In the genomic region with DNA sequence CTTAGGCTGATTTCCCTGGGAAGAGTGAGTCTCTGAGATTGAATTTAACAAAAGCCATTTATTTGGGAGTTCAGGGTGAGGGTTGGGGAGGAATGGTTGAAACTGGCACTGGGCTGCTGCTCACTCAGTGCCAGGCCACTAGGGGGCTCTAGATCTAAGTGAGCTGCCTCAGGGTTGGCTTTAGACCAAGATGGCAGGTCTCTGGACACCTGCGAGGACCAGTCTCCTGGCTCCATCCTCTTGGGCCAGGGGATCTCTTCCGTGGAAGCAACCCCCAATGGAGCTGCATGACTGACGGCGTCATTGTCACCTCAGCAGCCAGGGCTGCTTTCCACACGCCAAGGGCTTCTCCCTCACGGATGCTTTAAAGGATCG, we compare ENCODE assay signal across 8 mouse cellular contexts. TPM values are rescaled to one million over a fixed set of nuclear protein-coding genes. Genes with fewer than 3 reads are reported as not detected.
DNase-seq lines count a peak whose midpoint lies in the region; TF ChIP-seq lines count a peak whose summit lies in the region.
"Had no signal": no experiment of that assay in that cellular context is flagged by ENCODE, and none has a peak within 500 bp of the region (broad histone marks: within the 10 kb centered on the region; RNA-seq: fewer than 3 reads in every experiment).

No protein-coding gene starts in this region.

- no peaks in the 10 kb centered on the region for H3K36me3 ChIP-seq in ES-E14 (ENCODE audit: control insufficient read depth, insufficient read depth, low read length, poor library complexity, severe bottlenecking)

- H3K4me1 ChIP-seq in ES-E14 (ENCODE audit: control insufficient read depth in 2 of 2, insufficient read depth in 2 of 2, low read length in 2 of 2, poor library complexity in 1 of 2): no peaks in the 10 kb centered on the region

- H3K9me3 ChIP-seq in ES-E14 (ENCODE audit: control insufficient read depth, insufficient read depth, low read depth, low read length): no peaks in the 10 kb centered on the region

- in situ Hi-C loops in ES-E14 (cut with MboI; ENCODE audit: low sequenced_read_pairs in 2 of 2, unreplicated experiment in 2 of 2): no loop called here

- no peak overlapping the region for H3K9ac ChIP-seq in ES-E14 (ENCODE audit: insufficient read depth, low read depth, low read length, poor library complexity, severe bottlenecking)

- no peak overlapping the region for H3K27ac ChIP-seq in ES-E14 (ENCODE audit: insufficient read depth, low read depth, low read length, poor library complexity, severe bottlenecking)

- H3K4me3 ChIP-seq in ES-E14 (ENCODE audit: insufficient read depth in 1 of 2, low read depth in 1 of 2, low read length in 2 of 2, poor library complexity in 1 of 2, severe bottlenecking in 1 of 2): no peak overlapping the region

- peak; percentile 57 for DNase-seq in kidney, adult 9 months
- no peak for DNase-seq in kidney, adult 18-20 months
- DNase-seq in 416B (ENCODE audit: low read depth) (peak; percentile 67), ES-E14 (ENCODE audit: low read depth, low spot score) (peak; percentile 72)
- DNase-seq in kidney, postnatal 14 days: peak; percentile 51
- no peak for DNase-seq in right cerebral cortex, adult 18-20 months
- no peak for DNase-seq in left cerebral cortex, adult 18-20 months (ENCODE audit: low spot score in 2 of 2)

TF ChIP-seq in ES-E14, 5 proteins besides CTCF, POLR2A, EP300 and RAD21:
- TF ChIP-seq HCFC1 (IDR thresholded peaks at IDR 0.05; ENCODE audit: borderline replicate concordance, insufficient read depth, low read length) (0 out of 2 replicates have a peak, but pooled peaks have one; percentile 17), ZNF384 (IDR thresholded peaks at IDR 0.05; ENCODE audit: low read depth, low read length) (no peak), MAFK (IDR thresholded peaks at IDR 0.05; ENCODE audit: insufficient read depth, low read depth, low read length) (no peak), CHD2 (IDR thresholded peaks at IDR 0.05; ENCODE audit: low read depth, low read length) (no peak), ZC3H11A (IDR thresholded peaks at IDR 0.05; ENCODE audit: borderline replicate concordance, low read depth, low read length) (0 out of 2 replicates have a peak, but pooled peaks have one; percentile 18)

RNA-seq across cellular contexts. Expression of a gene that starts 7.5 kb away (rescaled TPM):
- 0.04 TPM in 1 of 2 replicates, not detected in the other for total RNA-seq in ES-E14 (2012; rRNA removed)
- total RNA-seq in left cerebral cortex, adult 18-20 months (2021): under 1 TPM; 0.26 to 0.30 TPM
- total RNA-seq: heart, postnatal 36 days had no signal

RNA-seq across cellular contexts. Expression of a gene that starts 7.5 kb away (rescaled TPM):
- 168 and 205 TPM in 2 replicates for total RNA-seq in ES-E14 (2012; rRNA removed)
- 10 to 100 TPM; 46.6 to 48.6 TPM for total RNA-seq in left cerebral cortex, adult 18-20 months (2021)

RNA-seq across cellular contexts. Expression of a gene that starts 58.1 kb away (rescaled TPM):
- total RNA-seq in ES-E14 (2012; rRNA removed): 0.42 and 0.76 TPM in 2 replicates
- under 1 TPM in 1 of 2 experiments, not detected in 1; 0.58 TPM for total RNA-seq in left cerebral cortex, adult 18-20 months (2021)
- total RNA-seq: heart, postnatal 36 days had no signal

Comparison
In these comparisons a context has a peak if more than half of its experiments do, and no peak if none do; other contexts are left out.
1. DNase-seq: peak in kidney, adult 9 months (single experiment), 416B (single experiment), ES-E14 (single experiment) and kidney, postnatal 14 days (single experiment); none in kidney, adult 18-20 months (single experiment), right cerebral cortex, adult 18-20 months (single experiment) and left cerebral cortex, adult 18-20 months (0 of 2).